Mouse (Mus musculus) heart, postnatal 0 days (tissue): ENCODE measurements at regions not wholly inside any gene's neighbourhood (a gene's known extent, or its start where the extent isn't known, plus 50 kb on each side); places are given as distances from the start of the nearest gene placed in this dataset.

ENCODE experiments used
- ATAC-seq: fragments of 200-750 bp; cut with Nextera tagmentation; 2 replicates; pipeline ENCODE4 v1.8.0; 2017; ENCODE audit warnings: low read depth, moderate number of reproducible peaks, moderate library complexity; ENCODE audit not compliant: insufficient read depth
- DNase-seq: peaks from one replicate; pipeline ENCODE4 v3.0.0-alpha.2; 2016; ENCODE audit warnings: low spot score
- H3K27ac ChIP-seq: fragments of 300-500 bp; sonication (generic); 2 replicates; pipeline ENCODE4 v1.5.1; 2014; ENCODE audit warnings: low read depth, mild to moderate bottlenecking
- H3K27me3 ChIP-seq: fragments of 300-500 bp; sonication (generic); 2 replicates; pipeline ENCODE4 v1.6.1; 2014; ENCODE audit warnings: low read length, mixed read lengths; ENCODE audit not compliant: control insufficient read depth, insufficient read depth
- H3K36me3 ChIP-seq: fragments of 300-500 bp; sonication (generic); replicated peaks from 2 replicates; pipeline ENCODE4 v1.6.1; 2014; ENCODE audit warnings: low read length, mixed read lengths; ENCODE audit not compliant: control insufficient read depth, insufficient read depth
- H3K4me1 ChIP-seq: fragments of 300-500 bp; sonication (generic); 2 replicates; pipeline ENCODE4 v1.6.1; 2014; ENCODE audit warnings: antibody characterized with exemption; ENCODE audit not compliant: control insufficient read depth, insufficient read depth
- H3K4me2 ChIP-seq: fragments of 300-500 bp; sonication (generic); 2 replicates; pipeline ENCODE4 v1.6.1; 2014; ENCODE audit warnings: low read depth, mild to moderate bottlenecking, low read length, moderate library complexity
- H3K4me3 ChIP-seq: fragments of 300-500 bp; sonication (generic); 2 replicates; pipeline ENCODE4 v1.5.1; 2014; ENCODE audit warnings: low read depth, low read length
- H3K9ac ChIP-seq: fragments of 300-500 bp; sonication (generic); replicated peaks from 2 replicates; pipeline ENCODE4 v1.6.1; 2014; ENCODE audit warnings: low read depth, low read length, mixed read lengths
- H3K9me3 ChIP-seq: fragments of 300-500 bp; sonication (generic); replicated peaks from 2 replicates; pipeline ENCODE4 v1.6.1; 2016; ENCODE audit warnings: low read length; ENCODE audit not compliant: control insufficient read depth
- CTCF ChIP-seq: IDR thresholded peaks from 2 replicates; pipeline ENCODE4 v1.5.1; 2016; ENCODE audit warnings: antibody characterized with exemption, control low read depth, low read depth
- EP300 ChIP-seq: IDR thresholded peaks from 2 replicates; pipeline ENCODE4 v1.6.1; 2016; ENCODE audit warnings: antibody characterized with exemption, low read depth
- WGBS: fragments of 180-500 bp; shearing (Covaris S2); extraction: QIAGEN DNeasy Blood & Tissue Kit; methylation state at CpG from one replicate; pipeline ENCODE4 v1.1.7; 2014; 5-methylcytosine and 5-hydroxymethylcytosine counted together

DNA sequence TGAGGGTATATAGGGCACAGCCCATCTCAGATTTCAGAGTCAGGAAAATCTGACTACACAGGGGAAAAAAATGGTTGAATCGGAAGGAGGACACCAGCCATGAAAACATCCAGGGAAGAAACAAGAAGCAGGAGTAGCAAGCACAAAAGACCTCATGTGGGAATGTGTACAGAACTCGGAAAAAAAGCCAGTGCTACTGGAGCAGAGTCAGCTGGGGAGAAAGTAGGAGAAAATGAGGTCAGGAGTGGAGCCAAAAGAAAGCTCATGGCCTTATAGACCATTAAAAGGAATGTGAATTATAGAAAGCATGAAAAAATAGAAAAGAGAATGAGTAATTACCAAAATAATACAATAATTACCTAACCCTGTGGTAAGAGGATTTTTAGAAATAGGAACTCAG is 495.4 kb downstream of the Ppargc1a start:
- no peak for ATAC-seq
- Histone ChIP-seq H3K9me3 (no peaks in the 10 kb centered on the region), H3K9ac (no peak overlapping the region)

DNA sequence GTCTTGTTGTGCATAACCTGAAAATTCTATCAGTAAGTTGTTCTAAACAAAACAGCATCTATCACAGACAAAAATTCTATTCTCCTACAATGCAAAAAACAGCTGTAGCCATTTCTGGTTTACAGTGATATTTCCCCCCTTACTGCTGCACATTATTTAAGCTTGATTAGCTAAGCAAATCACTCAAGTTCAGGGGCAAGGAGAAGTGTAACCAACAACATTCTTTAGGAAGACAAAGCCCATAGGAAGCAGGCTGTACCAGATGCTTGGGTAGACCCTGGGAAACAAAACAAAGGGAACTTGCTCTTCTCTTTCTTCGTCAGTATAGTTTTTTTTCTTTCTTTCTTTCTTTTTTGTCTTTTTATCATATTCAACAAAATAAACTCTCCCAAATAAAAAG is 497.9 kb downstream of the Ppargc1a start:
- TF ChIP-seq EP300 (no peak), CTCF (no peak)
- Histone ChIP-seq H3K36me3 (no peaks in the 10 kb centered on the region), H3K9me3 (no peaks in the 10 kb centered on the region), H3K4me3 (no peak overlapping the region), H3K27me3 (no peaks in the 10 kb centered on the region), H3K4me1 (no peaks in the 10 kb centered on the region), H3K9ac (no peak overlapping the region), H3K27ac (no peak overlapping the region), H3K4me2 (no peak overlapping the region)
- ATAC-seq = no peak
- DNase-seq = no peak
- WGBS = 58% methylated on average over 1 of the region's 1 CpGs

More for the DNA sequence above, 495.4 kb downstream of the Ppargc1a start:
- DNase-seq = no peak
- H3K4me3 ChIP-seq = no peak overlapping the region
- 54% methylated on average over 2 of the region's 2 CpGs for WGBS
- H3K27me3 ChIP-seq = no peaks in the 10 kb centered on the region
- H3K4me2 ChIP-seq = no peak overlapping the region
- H3K36me3 ChIP-seq = no peaks in the 10 kb centered on the region
- no peak overlapping the region for H3K27ac ChIP-seq
- TF ChIP-seq CTCF (no peak), EP300 (no peak)
- H3K4me1 ChIP-seq = no peaks in the 10 kb centered on the region

DNA sequence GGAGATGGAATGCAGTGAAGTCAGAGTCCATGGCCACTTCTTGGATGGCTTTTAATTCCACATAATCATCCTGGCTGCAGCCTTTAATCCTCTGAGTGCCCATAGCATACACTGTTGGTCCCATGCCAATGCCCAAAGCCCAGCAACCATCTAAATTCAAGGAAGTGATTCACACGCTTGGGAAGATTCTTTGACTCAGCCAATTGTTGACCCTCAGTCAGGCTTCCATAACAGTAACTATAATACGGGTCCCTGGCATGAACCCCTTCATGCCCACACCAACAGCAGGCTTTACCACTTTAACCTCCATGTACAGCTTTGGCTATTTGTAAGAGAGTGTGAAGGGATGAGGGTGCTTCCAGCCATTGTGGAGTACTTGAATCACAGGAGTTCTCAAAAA is 521.7 kb downstream of the Ppargc1a start:
- no peak for TF ChIP-seq CTCF
- no peak for TF ChIP-seq EP300
- Histone ChIP-seq H3K9me3 (no peaks in the 10 kb centered on the region), H3K4me2 (no peak overlapping the region), H3K4me3 (no peak overlapping the region), H3K27ac (no peak overlapping the region), H3K36me3 (no peaks in the 10 kb centered on the region), H3K27me3 (no peaks in the 10 kb centered on the region), H3K4me1 (no peaks in the 10 kb centered on the region), H3K9ac (no peak overlapping the region)
- ATAC-seq (no peak), DNase-seq (no peak)
- WGBS = 71% methylated on average over 2 of the region's 2 CpGs

DNA sequence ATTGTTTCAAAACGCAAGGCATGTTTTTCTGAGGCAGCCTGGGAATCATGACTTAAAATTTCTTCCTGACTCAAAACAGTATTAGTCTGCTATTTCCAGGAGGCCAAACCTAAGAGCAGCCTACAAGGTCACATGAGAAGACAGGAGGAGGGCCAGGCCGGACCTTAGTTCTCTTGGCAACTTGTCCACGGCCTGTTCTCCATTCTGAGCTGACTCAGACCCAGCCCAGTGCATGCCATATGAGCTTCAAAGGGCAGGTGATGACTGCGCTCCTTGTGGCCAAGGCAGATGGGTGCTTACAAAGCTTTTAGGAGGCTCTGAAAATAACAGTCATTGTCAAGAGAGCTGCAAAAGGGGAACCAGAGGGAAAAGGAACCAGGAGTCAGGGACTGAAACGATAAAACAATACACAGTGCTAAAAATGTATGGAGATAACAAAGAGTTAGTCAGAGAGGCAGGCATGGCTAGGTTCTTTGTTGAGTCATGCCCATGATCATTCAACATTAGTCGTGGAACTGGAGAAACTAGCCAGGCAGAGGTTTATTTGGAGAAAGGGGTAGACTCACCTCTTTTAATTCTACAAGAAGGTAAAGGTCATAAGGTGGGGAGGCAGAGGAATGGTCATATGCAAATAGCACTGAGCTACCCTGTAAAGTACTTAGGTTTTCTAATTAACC is 525.8 kb downstream of the Ppargc1a start:
- Histone ChIP-seq H3K27me3 (no peaks in the 10 kb centered on the region), H3K4me2 (no peak overlapping the region), H3K27ac (no peak overlapping the region), H3K4me1 (no peaks in the 10 kb centered on the region), H3K9me3 (no peaks in the 10 kb centered on the region), H3K4me3 (no peak overlapping the region), H3K9ac (no peak overlapping the region), H3K36me3 (no peaks in the 10 kb centered on the region)
- TF ChIP-seq CTCF (no peak), EP300 (no peak)
- 49% methylated on average over 6 of the region's 6 CpGs for WGBS
- no peak for DNase-seq
- no peak for ATAC-seq

DNA sequence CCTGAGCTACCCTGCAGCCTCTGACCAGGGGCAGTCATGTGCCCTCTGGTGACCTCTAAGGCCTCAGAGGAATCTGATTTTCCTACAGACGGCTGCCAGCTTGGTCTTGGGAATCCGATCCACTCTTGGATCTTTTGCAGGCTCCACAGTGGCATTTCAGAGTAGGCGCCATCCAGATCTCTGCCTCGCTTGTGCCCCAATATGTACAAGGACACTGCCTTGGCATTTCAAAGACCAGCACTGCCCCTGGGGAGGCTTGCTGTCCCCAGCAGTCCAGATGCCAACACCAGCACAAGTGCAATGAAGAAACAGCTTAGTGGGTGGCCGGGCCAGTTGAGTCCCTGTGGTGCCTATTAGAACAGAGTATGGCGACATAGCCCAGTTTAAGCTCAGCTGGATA is 526.6 kb downstream of the Ppargc1a start:
- Histone ChIP-seq H3K4me1 (no peaks in the 10 kb centered on the region), H3K27ac (no peak overlapping the region), H3K9ac (no peak overlapping the region), H3K4me3 (no peak overlapping the region), H3K9me3 (no peaks in the 10 kb centered on the region), H3K4me2 (no peak overlapping the region), H3K27me3 (no peaks in the 10 kb centered on the region), H3K36me3 (no peaks in the 10 kb centered on the region)
- 74% methylated on average over 6 of the region's 6 CpGs for WGBS
- DNase-seq = no peak
- TF ChIP-seq EP300 (no peak), CTCF (no peak)
- no peak for ATAC-seq

DNA sequence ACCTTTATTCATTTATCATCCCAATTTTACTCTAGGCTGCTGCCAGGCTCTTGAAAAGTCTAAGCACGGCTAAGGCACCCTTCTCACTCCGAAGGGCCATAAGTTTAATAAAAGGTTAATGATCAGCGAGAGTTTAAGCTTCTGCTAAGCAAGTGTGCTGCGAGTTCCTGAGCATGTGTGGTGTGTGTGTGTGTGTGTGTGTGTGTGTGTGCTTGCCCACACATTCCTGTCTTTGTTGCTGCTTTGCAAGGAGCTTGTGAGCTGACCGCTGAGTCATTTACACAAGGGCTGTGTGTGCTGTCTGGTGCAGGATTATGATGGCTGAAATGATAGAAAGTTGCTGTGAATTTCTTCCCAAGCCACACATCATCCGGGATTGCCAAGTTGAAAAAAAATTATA is 527.1 kb downstream of the Ppargc1a start:
- no peaks in the 10 kb centered on the region for H3K4me1 ChIP-seq
- ATAC-seq (no peak), DNase-seq (no peak)
- no peak overlapping the region for H3K9ac ChIP-seq
- H3K36me3 ChIP-seq = no peaks in the 10 kb centered on the region
- no peaks in the 10 kb centered on the region for H3K27me3 ChIP-seq
- no peak overlapping the region for H3K4me2 ChIP-seq
- WGBS = 85% methylated on average over 6 of the region's 6 CpGs
- H3K9me3 ChIP-seq = no peaks in the 10 kb centered on the region
- H3K27ac ChIP-seq = no peak overlapping the region
- H3K4me3 ChIP-seq = no peak overlapping the region
- TF ChIP-seq EP300 = no peak
- no peak for TF ChIP-seq CTCF
